Mouse (Mus musculus) adrenal gland, adult 18-20 months (tissue): Measurements from ENCODE around the gene Gas2l2. TPM values are rescaled to one million over a fixed set of nuclear protein-coding genes. Genes with fewer than 3 reads are reported as not detected.

Source experiments
- DNase-seq, 2 experiments: peaks; one replicate each; pipeline ENCODE4 v3.0.0; 2021 to 2022; ENCODE audit warnings: low spot score in 2 of 2
- total RNA-seq, 2 experiments: library from RNA; stranded (reverse); gene quantifications; 1 replicate in 1 of 2; 2 replicates in 1 of 2; pipeline ENCODE4 v1.2.3; 2021

Gas2l2 gene
- total RNA-seq, 2 experiments from 2014 or later: not detected

DNA sequence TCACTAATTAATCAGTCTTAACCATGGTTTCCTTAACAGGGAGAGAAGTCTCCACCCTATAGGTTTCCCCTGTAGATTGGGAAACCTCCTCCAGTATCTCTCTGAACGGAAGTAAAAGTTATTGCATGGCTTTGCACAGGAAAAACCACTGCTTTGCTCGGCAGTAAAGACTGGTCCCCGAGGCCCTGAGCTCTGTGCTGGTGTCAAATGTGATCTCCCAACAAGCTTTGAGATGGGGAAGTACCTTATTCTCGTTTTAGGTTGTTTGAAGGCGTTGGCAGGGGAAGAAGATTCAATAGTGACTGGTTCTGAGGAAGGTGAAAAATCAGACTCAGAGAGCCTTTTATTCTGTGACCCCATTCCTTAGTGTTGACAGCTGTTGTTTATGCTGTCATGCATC is 30.5 kb downstream of the Gas2l2 start:
- DNase-seq: no peak

DNA sequence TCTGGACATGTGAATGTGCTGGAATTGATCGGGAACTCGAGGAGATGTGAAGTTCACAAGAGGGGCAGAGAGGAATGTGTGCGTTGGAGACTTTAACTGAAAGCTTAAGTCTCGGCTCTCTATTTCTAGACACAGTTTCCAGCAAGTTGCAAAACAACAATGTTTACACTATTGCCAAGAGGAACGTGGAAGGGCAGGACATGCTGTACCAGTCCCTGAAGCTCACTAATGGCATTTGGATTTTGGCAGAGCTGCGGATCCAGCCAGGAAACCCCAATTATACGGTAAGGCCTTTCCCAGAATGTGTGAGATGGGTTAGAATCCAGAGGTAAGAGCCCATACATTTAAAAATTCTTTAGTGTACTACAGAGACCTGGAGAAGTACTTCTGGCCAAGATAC is 31.6 kb downstream of the Gas2l2 start:
- no peak for DNase-seq

DNA sequence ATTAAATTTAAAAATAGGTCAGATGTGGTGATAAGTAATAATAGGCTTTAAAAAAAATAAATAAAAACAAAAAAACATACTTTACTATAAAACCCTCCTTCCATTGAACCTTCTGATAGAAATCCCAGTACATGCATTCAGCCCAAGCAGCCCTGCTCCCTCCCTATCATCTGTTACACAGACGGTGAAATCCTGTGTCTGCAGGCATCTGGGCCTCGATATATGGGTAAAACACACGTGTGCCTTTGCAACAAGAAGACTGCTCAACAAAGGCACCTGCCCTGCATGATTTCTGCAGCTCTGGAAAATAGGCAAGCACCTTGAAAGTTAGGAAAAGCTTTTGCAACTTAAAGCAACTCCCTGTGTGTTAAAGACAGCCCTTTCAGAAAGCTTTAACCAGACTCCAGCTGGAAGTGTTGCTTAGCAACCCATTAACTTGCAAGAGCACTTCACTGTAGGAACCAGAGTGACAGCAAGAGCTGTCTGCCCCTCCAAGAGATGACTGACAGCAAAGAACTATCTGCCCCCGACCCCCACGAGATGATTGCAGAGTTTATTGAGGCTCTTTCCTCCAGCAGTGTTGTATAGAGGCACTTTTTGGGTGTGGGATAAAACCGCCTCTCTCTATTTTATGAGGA is 34.3 kb downstream of the Gas2l2 start:
- DNase-seq: no peak

DNA sequence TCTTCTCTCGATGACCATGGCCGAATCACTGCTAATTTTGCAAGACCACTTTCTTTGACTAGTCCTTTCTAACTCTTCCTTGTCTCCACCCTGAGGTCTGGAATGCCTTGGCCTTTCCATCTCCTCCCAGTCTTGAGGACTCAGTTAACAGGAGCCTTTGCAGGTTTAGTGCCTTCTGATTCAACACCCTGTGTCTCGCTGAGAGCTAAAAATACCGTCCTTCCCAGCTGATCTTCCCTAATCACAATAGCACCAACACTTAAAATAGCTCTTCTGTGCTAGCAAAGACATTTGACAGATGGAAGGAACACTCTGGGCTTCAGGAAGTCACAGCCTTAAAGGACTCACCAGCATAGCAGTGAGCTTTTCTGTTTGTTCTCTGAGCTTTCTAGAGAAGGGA is 36.2 kb downstream of the Gas2l2 start:
- no peak for DNase-seq

DNA sequence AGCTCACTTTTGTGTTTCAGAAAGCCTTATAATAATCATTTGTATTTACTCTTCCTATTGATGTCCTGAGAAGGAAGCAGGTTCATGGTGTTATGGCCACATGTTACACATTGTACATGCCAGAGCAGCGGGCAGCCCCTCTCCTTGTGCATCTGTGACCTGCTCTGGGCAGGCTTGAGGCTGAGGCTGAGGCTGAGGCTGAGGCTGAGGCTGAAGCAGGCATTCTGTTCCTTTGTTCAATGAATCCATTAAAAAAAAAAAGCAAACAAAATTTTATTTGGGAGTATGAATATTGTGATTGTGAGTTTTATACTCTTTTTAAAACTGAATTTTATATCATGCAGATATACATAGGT is 45.7 kb downstream of the Gas2l2 start:
- DNase-seq: no peak

DNA sequence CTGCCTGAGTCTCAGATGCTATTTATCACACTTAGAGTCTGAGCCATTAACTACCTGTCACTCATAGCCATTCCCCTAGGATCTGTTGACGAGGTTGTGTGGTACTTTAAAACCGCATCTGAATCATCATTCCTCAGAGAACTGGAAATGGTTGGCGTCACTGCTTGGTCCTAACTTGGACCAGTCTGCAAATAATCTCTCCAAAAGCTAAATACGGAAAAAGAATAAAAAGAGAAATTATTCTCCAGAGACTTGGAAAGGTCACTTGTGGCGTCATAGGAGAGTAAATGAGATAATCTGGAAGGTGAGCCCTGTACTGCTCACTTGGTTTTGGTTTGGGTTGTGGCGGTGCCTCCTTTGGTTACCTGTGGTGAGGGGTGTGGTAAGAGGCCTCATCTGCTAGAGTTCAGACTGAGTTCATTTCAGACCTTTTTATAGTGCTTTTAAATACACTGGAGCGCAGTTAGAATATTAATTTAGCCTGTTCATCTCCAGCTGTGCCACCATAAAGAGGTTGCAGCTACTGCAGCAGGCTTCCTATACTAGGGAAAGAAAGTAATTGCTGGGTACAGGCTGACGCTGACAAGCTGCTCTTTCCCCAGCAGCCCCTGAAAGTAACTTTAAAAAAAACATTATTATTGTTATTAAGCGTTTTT is 46.3 kb downstream of the Gas2l2 start:
- no peak for DNase-seq

DNA sequence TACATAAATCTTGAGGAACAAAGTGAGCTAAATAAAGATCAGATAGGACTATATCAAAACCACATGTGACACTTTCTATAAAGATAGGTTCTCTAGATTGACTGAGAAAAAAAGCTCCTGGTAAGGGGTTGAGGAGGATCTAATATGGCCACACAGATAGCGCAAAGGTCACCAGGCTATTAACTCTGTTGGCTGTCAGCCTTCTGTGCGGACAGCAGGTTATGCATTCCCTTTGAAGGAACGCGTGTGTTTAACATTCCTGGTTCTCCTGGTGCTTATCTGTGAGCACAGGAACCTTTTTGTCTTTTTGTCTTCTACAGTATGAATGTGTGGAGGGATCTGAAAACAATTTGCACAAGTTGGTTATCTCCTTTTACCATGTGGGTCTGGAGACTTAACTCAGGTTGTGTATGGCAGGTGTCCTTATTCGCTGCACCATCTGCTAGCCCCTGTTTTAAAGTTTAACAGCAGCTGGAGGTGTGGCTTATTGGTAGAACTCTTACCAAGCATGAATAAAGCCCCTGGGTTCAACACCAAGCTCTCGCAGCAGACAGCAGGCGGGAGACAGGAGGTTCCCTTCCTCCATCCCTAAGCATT is 49.4 kb downstream of the Gas2l2 start:
- no peak for DNase-seq

Other genes with a start within 250 kb of the Gas2l2 start
- gene Slfn3, start 238.1 kb downstream of the Gas2l2 start, total RNA-seq: 1 to 10 TPM; 3.9 to 4.6 TPM
- not detected for gene Slfn14, start 142.7 kb downstream of the Gas2l2 start, total RNA-seq
- 100 to 1,000 TPM in 1 of 2 experiments, 10 to 100 TPM in 1; 91.9 to 108 TPM for gene Ap2b1, start 130.4 kb downstream of the Gas2l2 start, total RNA-seq
- 10 to 100 TPM; 14.9 to 16.9 TPM for gene Pex12, start 126.9 kb downstream of the Gas2l2 start, total RNA-seq
- gene Rasl10b, start 20.3 kb downstream of the Gas2l2 start, total RNA-seq: 10 to 100 TPM; 11.4 to 12.4 TPM
- gene 1700020L24Rik, start 8.2 kb upstream of the Gas2l2 start, total RNA-seq: 1 to 10 TPM in 1 of 2 experiments, under 1 TPM in 1; 0.43 to 1.5 TPM
- 10 to 100 TPM; 10.7 to 11.5 TPM for gene Mmp28, start 33.6 kb upstream of the Gas2l2 start, total RNA-seq
- gene Taf15, start 43.6 kb upstream of the Gas2l2 start, total RNA-seq: 10 to 100 TPM; 58.8 to 72.0 TPM
- under 1 TPM in 1 of 2 experiments, not detected in 1; 0.16 TPM for gene Heatr9, start 92.7 kb upstream of the Gas2l2 start, total RNA-seq
- gene Ccl5, start 101.1 kb upstream of the Gas2l2 start, total RNA-seq: 10 to 100 TPM in 1 of 2 experiments, 1 to 10 TPM in 1; 2.4 to 11.5 TPM
- gene Ccl9, start 149.2 kb upstream of the Gas2l2 start, total RNA-seq: 10 to 100 TPM in 1 of 2 experiments, 1 to 10 TPM in 1; 7.9 to 17.1 TPM
- 10 to 100 TPM; 16.6 to 36.3 TPM for gene Ccl6, start 163.6 kb upstream of the Gas2l2 start, total RNA-seq
- gene Rpl9-ps1, start 216.2 kb upstream of the Gas2l2 start, total RNA-seq: not detected
- gene Ccl3, start 219.9 kb upstream of the Gas2l2 start, total RNA-seq: under 1 TPM in 1 of 2 experiments, not detected in 1; 0.56 TPM
- not detected for gene Ccl4, start 233.1 kb upstream of the Gas2l2 start, total RNA-seq